Mouse (Mus musculus) mesoderm, embryonic 11.5 days (tissue): ENCODE data around the gene Abca9.

ENCODE experiments used
- DNase-seq: peaks from one replicate; pipeline ENCODE4 v3.0.0-alpha.2; 2012; ENCODE audit warnings: low read depth, low spot score

Abca9 gene

GRCm38 (mm10) chr11:110061032-110061431 lies 107.0 kb downstream of the Abca9 start:
- no peak for DNase-seq

- DNase-seq: no peak
These were observed 107.9 kb downstream of the Abca9 start for GRCm38 (mm10) chr11:110060127-110060526.

- DNase-seq: no peak
These were observed 114.3 kb downstream of the Abca9 start for GRCm38 (mm10) chr11:110053681-110054080.
